Mouse (Mus musculus): Measurements from ENCODE around the gene H2afy2. TPM values are rescaled to one million over a fixed set of nuclear protein-coding genes. Genes with fewer than 3 reads are reported as not detected.

H2afy2 gene
- polyA plus RNA-seq, 1 experiment from 2014 or later = 267 TPM

- Histone ChIP-seq H3K4me2 (replicated peaks) (no peak overlapping the region), H3K4me3 (no peak overlapping the region), H3K9me3 (no peaks in the 10 kb centered on the region), H3K27ac (no peak overlapping the region), H3K9ac (no peak overlapping the region), H3K4me1 (peaks cover 51% of the 10 kb centered on the region), H3K36me3 (no peaks in the 10 kb centered on the region), H3K27me3 (no peaks in the 10 kb centered on the region)
- WGBS = 30% methylated on average over 7 of the region's 7 CpGs
- ATAC-seq (ENCODE audit: low FRiP score, low read depth) = no peak
Measured at GRCm38 (mm10) chr10:61822968-61823730, 39.2 kb upstream of the H2afy2 start.

- H3K4me1 ChIP-seq = peaks cover 22% of the 10 kb centered on the region
- H3K4me2 ChIP-seq (replicated peaks) = no peak overlapping the region
- no peaks in the 10 kb centered on the region for H3K9me3 ChIP-seq
- no peak overlapping the region for H3K27ac ChIP-seq
- H3K9ac ChIP-seq = no peak overlapping the region
- H3K27me3 ChIP-seq = no peaks in the 10 kb centered on the region
- H3K36me3 ChIP-seq = no peaks in the 10 kb centered on the region
- no peak overlapping the region for H3K4me3 ChIP-seq
- no peak for ATAC-seq (ENCODE audit: low FRiP score, low read depth)
- 54% methylated on average over 9 of the region's 9 CpGs for WGBS
Measured at GRCm38 (mm10) chr10:61820050-61820449, 36.1 kb upstream of the H2afy2 start.

GRCm38 (mm10) chr10:61811987-61812386 is 28.0 kb upstream of the H2afy2 start:
- H3K9ac ChIP-seq = no peak overlapping the region
- WGBS = 26% methylated on average over 5 of the region's 5 CpGs
- no peaks in the 10 kb centered on the region for H3K9me3 ChIP-seq
- no peak overlapping the region for H3K4me2 ChIP-seq (replicated peaks)
- peak; percentile 66 for ATAC-seq (ENCODE audit: low FRiP score, low read depth)
- H3K4me1 ChIP-seq = peaks cover 7% of the 10 kb centered on the region
- H3K36me3 ChIP-seq = no peaks in the 10 kb centered on the region
- no peak overlapping the region for H3K4me3 ChIP-seq
- no peaks in the 10 kb centered on the region for H3K27me3 ChIP-seq
- peak overlapping the region; percentile 81 for H3K27ac ChIP-seq

- H3K27me3 ChIP-seq = 0 out of 2 replicates have a peak, but pooled peaks cover 2% of the 10 kb centered on the region
- no peak overlapping the region for H3K4me3 ChIP-seq
- no peak overlapping the region for H3K4me2 ChIP-seq (replicated peaks)
- H3K9me3 ChIP-seq = peaks cover 6% of the 10 kb centered on the region; the same call in 1 of the 2 replicates
- H3K9ac ChIP-seq = no peak overlapping the region
- H3K36me3 ChIP-seq = no peaks in the 10 kb centered on the region
- peaks cover 5% of the 10 kb centered on the region for H3K4me1 ChIP-seq
- no peak overlapping the region for H3K27ac ChIP-seq
- WGBS = 77% methylated on average over 15 of the region's 15 CpGs
- no peak for ATAC-seq (ENCODE audit: low FRiP score, low read depth)
Measured at GRCm38 (mm10) chr10:61798133-61798576, 14.2 kb upstream of the H2afy2 start.

GRCm38 (mm10) chr10:61795458-61795857 is 11.5 kb upstream of the H2afy2 start:
- no peak overlapping the region for H3K4me2 ChIP-seq (replicated peaks)
- H3K4me3 ChIP-seq = no peak overlapping the region
- H3K36me3 ChIP-seq = no peaks in the 10 kb centered on the region
- no peak for ATAC-seq (ENCODE audit: low FRiP score, low read depth)
- peaks cover 5% of the 10 kb centered on the region for H3K4me1 ChIP-seq
- peaks cover 3% of the 10 kb centered on the region; the same call in 1 of the 2 replicates for H3K9me3 ChIP-seq
- no peak overlapping the region for H3K27ac ChIP-seq
- H3K9ac ChIP-seq = no peak overlapping the region
- 35% methylated on average over 8 of the region's 8 CpGs for WGBS
- no peaks in the 10 kb centered on the region for H3K27me3 ChIP-seq

- 35% methylated on average over 10 of the region's 10 CpGs for WGBS
- no peak overlapping the region for H3K4me2 ChIP-seq (replicated peaks)
- peaks cover 5% of the 10 kb centered on the region for H3K4me1 ChIP-seq
- no peaks in the 10 kb centered on the region for H3K27me3 ChIP-seq
- H3K9me3 ChIP-seq = no peaks in the 10 kb centered on the region
- no peak overlapping the region for H3K9ac ChIP-seq
- no peaks in the 10 kb centered on the region for H3K36me3 ChIP-seq
- H3K27ac ChIP-seq = no peak overlapping the region
- H3K4me3 ChIP-seq = no peak overlapping the region
- no peak for ATAC-seq (ENCODE audit: low FRiP score, low read depth)
Measured at GRCm38 (mm10) chr10:61794971-61795370, 11.0 kb upstream of the H2afy2 start.

GRCm38 (mm10) chr10:61793015-61793414 is 9.1 kb upstream of the H2afy2 start:
- no peaks in the 10 kb centered on the region for H3K9me3 ChIP-seq
- WGBS = 44% methylated on average over 8 of the region's 8 CpGs
- no peak overlapping the region for H3K27ac ChIP-seq
- H3K36me3 ChIP-seq = no peaks in the 10 kb centered on the region
- H3K4me1 ChIP-seq = peaks cover 5% of the 10 kb centered on the region
- no peaks in the 10 kb centered on the region for H3K27me3 ChIP-seq
- no peak overlapping the region for H3K9ac ChIP-seq
- no peak overlapping the region for H3K4me3 ChIP-seq
- no peak overlapping the region for H3K4me2 ChIP-seq (replicated peaks)
- no peak for ATAC-seq (ENCODE audit: low FRiP score, low read depth)

GRCm38 (mm10) chr10:61788499-61788898 is 4.6 kb upstream of the H2afy2 start:
- Histone ChIP-seq H3K9ac (no peak overlapping the region), H3K4me3 (no peak overlapping the region), H3K9me3 (no peaks in the 10 kb centered on the region), H3K27ac (no peak overlapping the region), H3K36me3 (no peaks in the 10 kb centered on the region), H3K27me3 (no peaks in the 10 kb centered on the region), H3K4me2 (replicated peaks) (no peak overlapping the region), H3K4me1 (peaks cover 8% of the 10 kb centered on the region)
- WGBS = 87% methylated on average over 5 of the region's 5 CpGs
- no peak for ATAC-seq (ENCODE audit: low FRiP score, low read depth)

- ATAC-seq (ENCODE audit: low FRiP score, low read depth) = no peak
- Histone ChIP-seq H3K27ac (no peak overlapping the region), H3K4me3 (no peak overlapping the region), H3K9me3 (no peaks in the 10 kb centered on the region), H3K4me2 (replicated peaks) (no peak overlapping the region), H3K36me3 (no peaks in the 10 kb centered on the region), H3K9ac (no peak overlapping the region), H3K4me1 (peaks cover 9% of the 10 kb centered on the region), H3K27me3 (no peaks in the 10 kb centered on the region)
- WGBS = 76% methylated on average over 10 of the region's 10 CpGs
Measured at GRCm38 (mm10) chr10:61787541-61788313, 3.8 kb upstream of the H2afy2 start.

- 15% methylated on average over 10 of the region's 10 CpGs for WGBS
- no peaks in the 10 kb centered on the region for H3K36me3 ChIP-seq
- no peaks in the 10 kb centered on the region for H3K27me3 ChIP-seq
- H3K9me3 ChIP-seq = no peaks in the 10 kb centered on the region
- H3K4me2 ChIP-seq (replicated peaks) = peak overlapping the region; percentile 64
- ATAC-seq (ENCODE audit: low FRiP score, low read depth) = no peak
- H3K4me3 ChIP-seq = peak overlapping the region; percentile 92
- H3K4me1 ChIP-seq = peaks cover 26% of the 10 kb centered on the region
- peak overlapping the region; percentile 98 for H3K27ac ChIP-seq
- H3K9ac ChIP-seq = peak overlapping the region; percentile 99
Measured at GRCm38 (mm10) chr10:61784414-61784813, 467 bp upstream of the H2afy2 start.

GRCm38 (mm10) chr10:61782799-61783611 is 942 bp downstream of the H2afy2 start:
- ATAC-seq (ENCODE audit: low FRiP score, low read depth) = peak; percentile 51
- Histone ChIP-seq H3K9ac (peak overlapping the region; percentile 99), H3K27me3 (no peaks in the 10 kb centered on the region), H3K9me3 (no peaks in the 10 kb centered on the region), H3K4me1 (peaks cover 26% of the 10 kb centered on the region), H3K4me2 (replicated peaks) (peak overlapping the region; percentile 64), H3K4me3 (peak overlapping the region; percentile 92), H3K27ac (peak overlapping the region; percentile 98), H3K36me3 (no peaks in the 10 kb centered on the region)
- under 1% methylated on average over 73 of the region's 74 CpGs for WGBS

All from limb, embryonic 13.5 days (tissue).